In the genomic region with DNA sequence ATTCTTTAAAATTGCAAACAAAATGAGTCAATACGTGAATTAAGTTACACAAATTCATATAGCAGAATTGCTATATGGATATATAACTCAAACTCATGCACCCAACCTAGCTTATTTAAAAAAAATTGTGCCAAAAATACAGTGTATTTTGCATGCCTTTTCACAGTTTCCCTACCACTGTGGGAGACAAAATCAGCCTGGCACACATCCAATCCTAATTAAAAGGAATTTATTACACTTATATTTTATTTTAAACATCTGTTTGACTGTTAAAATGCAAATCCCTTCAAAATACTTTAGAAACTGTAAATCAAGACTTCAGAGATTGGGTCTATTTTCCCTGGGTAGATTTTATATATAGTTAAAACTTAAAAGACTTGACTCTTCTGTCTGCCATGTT, we compare ENCODE assay signal across 23 mouse cellular contexts.
DNase-seq lines count a peak whose midpoint lies in the region; ATAC-seq and TF ChIP-seq lines count a peak whose summit lies in the region.
"Had no signal": no experiment of that assay in that cellular context is flagged by ENCODE, and none has a peak within 500 bp of the region (broad histone marks: within the 10 kb centered on the region; RNA-seq: fewer than 3 reads in every experiment).

No protein-coding gene starts in this region.

- no peak overlapping the region for H3K4me3 ChIP-seq in embryonic facial prominence, embryonic 14.5 days (ENCODE audit: low read depth, low read length)
- H3K4me3 ChIP-seq in embryonic facial prominence, embryonic 10.5 days: no peak overlapping the region
- no peak overlapping the region for H3K4me3 ChIP-seq in forebrain, postnatal 0 days (ENCODE audit: low read depth, low read length)
- no peak overlapping the region for H3K4me3 ChIP-seq in forebrain, embryonic 11.5 days (ENCODE audit: low read depth, low read length)
- no peak overlapping the region for H3K4me3 ChIP-seq in limb, embryonic 14.5 days (replicated peaks; ENCODE audit: low read length)
- H3K4me3 ChIP-seq in limb, embryonic 10.5 days: no peak overlapping the region
- no peak overlapping the region for H3K4me3 ChIP-seq in heart, embryonic 11.5 days (ENCODE audit: low read depth, low read length)
- H3K4me3 ChIP-seq: embryonic facial prominence, embryonic 13.5 days; forebrain, embryonic 13.5 days had no signal

- H3K27me3 ChIP-seq in embryonic facial prominence, embryonic 14.5 days (replicated peaks; ENCODE audit: control insufficient read depth, insufficient read depth, low read length): no peaks in the 10 kb centered on the region
- no peaks in the 10 kb centered on the region for H3K27me3 ChIP-seq in embryonic facial prominence, embryonic 10.5 days (replicated peaks; ENCODE audit: low read depth, poor library complexity, severe bottlenecking)
- H3K27me3 ChIP-seq in forebrain, postnatal 0 days (ENCODE audit: insufficient read depth, low read length): no peaks in the 10 kb centered on the region
- H3K27me3 ChIP-seq in forebrain, embryonic 11.5 days (ENCODE audit: control insufficient read depth, insufficient read depth, low read length): no peaks in the 10 kb centered on the region
- H3K27me3 ChIP-seq in limb, embryonic 14.5 days (ENCODE audit: control insufficient read depth, insufficient read depth, low read length): no peaks in the 10 kb centered on the region
- H3K27me3 ChIP-seq in limb, embryonic 10.5 days (ENCODE audit: low read depth, poor library complexity, severe bottlenecking): no peaks in the 10 kb centered on the region
- no peaks in the 10 kb centered on the region for H3K27me3 ChIP-seq in heart, embryonic 11.5 days (ENCODE audit: control insufficient read depth, insufficient read depth, low read length)
- H3K27me3 ChIP-seq: CH12.LX; embryonic facial prominence, embryonic 13.5 days; forebrain, embryonic 13.5 days; Patski had no signal

- WGBS in embryonic facial prominence, embryonic 14.5 days: 78% methylated on average over 1 of the region's 1 CpGs
- 82% methylated on average over 1 of the region's 1 CpGs for WGBS in embryonic facial prominence, embryonic 10.5 days
- WGBS in forebrain, postnatal 0 days: 61% methylated on average over 1 of the region's 1 CpGs
- 92% methylated on average over 1 of the region's 1 CpGs for WGBS in forebrain, embryonic 11.5 days
- WGBS in limb, embryonic 14.5 days: 63% methylated on average over 1 of the region's 1 CpGs
- 90% methylated on average over 1 of the region's 1 CpGs for WGBS in limb, embryonic 10.5 days
- 86% methylated on average over 1 of the region's 1 CpGs for WGBS in heart, embryonic 11.5 days (ENCODE audit: insufficient replicate concordance)

- no peaks in the 10 kb centered on the region for H3K9me3 ChIP-seq in embryonic facial prominence, embryonic 14.5 days (ENCODE audit: control insufficient read depth, low read length)
- H3K9me3 ChIP-seq in embryonic facial prominence, embryonic 10.5 days: no peaks in the 10 kb centered on the region
- no peaks in the 10 kb centered on the region for H3K9me3 ChIP-seq in forebrain, postnatal 0 days (ENCODE audit: low read length)
- no peaks in the 10 kb centered on the region for H3K9me3 ChIP-seq in forebrain, embryonic 11.5 days (ENCODE audit: control insufficient read depth, low read length)
- no peaks in the 10 kb centered on the region for H3K9me3 ChIP-seq in limb, embryonic 14.5 days (ENCODE audit: control insufficient read depth, low read length)
- H3K9me3 ChIP-seq in limb, embryonic 10.5 days (replicated peaks): no peaks in the 10 kb centered on the region
- H3K9me3 ChIP-seq in heart, embryonic 11.5 days (replicated peaks; ENCODE audit: control insufficient read depth, low read length): no peaks in the 10 kb centered on the region
- H3K9me3 ChIP-seq: embryonic facial prominence, embryonic 13.5 days; forebrain, embryonic 13.5 days; G1E had no signal

- DNase-seq in embryonic facial prominence, embryonic 14.5 days (ENCODE audit: low spot score): peak; percentile 3
- DNase-seq in embryonic facial prominence, embryonic 10.5 days (ENCODE audit: low spot score): no peak
- DNase-seq in forebrain, postnatal 0 days: peak; percentile 20
- DNase-seq in forebrain, embryonic 11.5 days (ENCODE audit: low spot score): no peak
- DNase-seq in limb, embryonic 14.5 days (ENCODE audit: low spot score): peak; percentile 9
- no peak for DNase-seq in limb, embryonic 10.5 days (ENCODE audit: low spot score)
- DNase-seq: adrenal gland, adult 8-10 months; adrenal gland, postnatal 14 days; adrenal gland, postnatal 36 days; B cell, adult 2 months; cerebellum, adult 11-12 months; cerebellum, adult 2 months; cerebellum, adult 9-10 months; cerebellum, postnatal 10 days; cerebellum, postnatal 25 days had no signal

- H3K36me3 ChIP-seq in embryonic facial prominence, embryonic 14.5 days (ENCODE audit: control insufficient read depth, insufficient read depth, low read length): no peaks in the 10 kb centered on the region
- no peaks in the 10 kb centered on the region for H3K36me3 ChIP-seq in embryonic facial prominence, embryonic 10.5 days (replicated peaks)
- H3K36me3 ChIP-seq in forebrain, postnatal 0 days (ENCODE audit: insufficient read depth): no peaks in the 10 kb centered on the region
- no peaks in the 10 kb centered on the region for H3K36me3 ChIP-seq in forebrain, embryonic 11.5 days (ENCODE audit: control insufficient read depth, insufficient read depth, low read length)
- no peaks in the 10 kb centered on the region for H3K36me3 ChIP-seq in limb, embryonic 14.5 days (ENCODE audit: control insufficient read depth, insufficient read depth, low read length)
- H3K36me3 ChIP-seq in limb, embryonic 10.5 days: no peaks in the 10 kb centered on the region
- no peaks in the 10 kb centered on the region for H3K36me3 ChIP-seq in heart, embryonic 11.5 days (ENCODE audit: control insufficient read depth, insufficient read depth, low read length)
- H3K36me3 ChIP-seq: embryonic facial prominence, embryonic 13.5 days; G1E had no signal

- ATAC-seq in embryonic facial prominence, embryonic 14.5 days (ENCODE audit: low read depth): no peak
- no peak for ATAC-seq in forebrain, postnatal 0 days
- ATAC-seq in forebrain, embryonic 11.5 days (replicated peaks; ENCODE audit: low FRiP score): no peak
- ATAC-seq in limb, embryonic 14.5 days (ENCODE audit: low FRiP score, low read depth): no peak
- ATAC-seq in heart, embryonic 11.5 days (replicated peaks; ENCODE audit: insufficient number of reproducible peaks, low FRiP score, low TSS enrichment): no peak
- ATAC-seq: activated CD4-positive, CD25-positive, alpha-beta regulatory T cell, adult 4 months; CD4-positive, CD25-positive, alpha-beta regulatory T cell, adult 4 months; forebrain, embryonic 13.5 days; Patski had no signal

- no peak for TF ChIP-seq POLR2A in limb, embryonic 14.5 days (IDR thresholded peaks at IDR 0.05; ENCODE audit: borderline replicate concordance, extremely low read depth, insufficient read depth, insufficient read length)

- H3K4me1 ChIP-seq in embryonic facial prominence, embryonic 14.5 days (ENCODE audit: control insufficient read depth, insufficient read depth, low read length): no peaks in the 10 kb centered on the region
- H3K4me1 ChIP-seq in embryonic facial prominence, embryonic 10.5 days: no peaks in the 10 kb centered on the region
- H3K4me1 ChIP-seq in forebrain, postnatal 0 days (ENCODE audit: insufficient read depth): no peaks in the 10 kb centered on the region
- H3K4me1 ChIP-seq in forebrain, embryonic 11.5 days (replicated peaks; ENCODE audit: control insufficient read depth, insufficient read depth, low read length): no peaks in the 10 kb centered on the region
- no peaks in the 10 kb centered on the region for H3K4me1 ChIP-seq in limb, embryonic 14.5 days (ENCODE audit: control insufficient read depth, insufficient read depth, low read length)
- no peaks in the 10 kb centered on the region for H3K4me1 ChIP-seq in limb, embryonic 10.5 days
- no peaks in the 10 kb centered on the region for H3K4me1 ChIP-seq in heart, embryonic 11.5 days (ENCODE audit: control insufficient read depth, insufficient read depth, low read length)
- H3K4me1 ChIP-seq: embryonic facial prominence, embryonic 13.5 days; forebrain, embryonic 13.5 days had no signal

- no peak overlapping the region for H3K9ac ChIP-seq in embryonic facial prominence, embryonic 14.5 days (ENCODE audit: low read depth, low read length)
- H3K9ac ChIP-seq in forebrain, postnatal 0 days: no peak overlapping the region
- no peak overlapping the region for H3K9ac ChIP-seq in forebrain, embryonic 11.5 days (ENCODE audit: low read length)
- H3K9ac ChIP-seq in limb, embryonic 14.5 days (ENCODE audit: low read depth, low read length, severe bottlenecking): no peak overlapping the region
- H3K9ac ChIP-seq in heart, embryonic 11.5 days (ENCODE audit: low read depth, low read length): no peak overlapping the region
- H3K9ac ChIP-seq: embryonic facial prominence, embryonic 13.5 days; forebrain, embryonic 13.5 days had no signal

- H3K4me2 ChIP-seq in embryonic facial prominence, embryonic 14.5 days (ENCODE audit: low read depth, low read length): no peak overlapping the region
- no peak overlapping the region for H3K4me2 ChIP-seq in forebrain, postnatal 0 days (ENCODE audit: low read depth)
- no peak overlapping the region for H3K4me2 ChIP-seq in forebrain, embryonic 11.5 days (ENCODE audit: low read depth, low read length, severe bottlenecking)
- no peak overlapping the region for H3K4me2 ChIP-seq in limb, embryonic 14.5 days (replicated peaks; ENCODE audit: low read depth, low read length, severe bottlenecking)
- no peak overlapping the region for H3K4me2 ChIP-seq in heart, embryonic 11.5 days
- H3K4me2 ChIP-seq: embryonic facial prominence, embryonic 13.5 days; forebrain, embryonic 13.5 days had no signal

- TF ChIP-seq CTCF in forebrain, postnatal 0 days (IDR thresholded peaks at IDR 0.05; ENCODE audit: low read depth): no peak

- H3K27ac ChIP-seq in embryonic facial prominence, embryonic 14.5 days (replicated peaks; ENCODE audit: low read depth, low read length): no peak overlapping the region
- no peak overlapping the region for H3K27ac ChIP-seq in embryonic facial prominence, embryonic 10.5 days (replicated peaks)
- H3K27ac ChIP-seq in forebrain, postnatal 0 days (ENCODE audit: low read depth, low read length): no peak overlapping the region
- H3K27ac ChIP-seq in forebrain, embryonic 11.5 days (ENCODE audit: low read depth, low read length): no peak overlapping the region
- H3K27ac ChIP-seq in limb, embryonic 14.5 days (replicated peaks; ENCODE audit: low read depth, low read length): no peak overlapping the region
- no peak overlapping the region for H3K27ac ChIP-seq in limb, embryonic 10.5 days
- H3K27ac ChIP-seq in heart, embryonic 11.5 days (ENCODE audit: low read depth, low read length): no peak overlapping the region
- H3K27ac ChIP-seq: embryonic facial prominence, embryonic 13.5 days; forebrain, embryonic 13.5 days had no signal

Comparison
In these comparisons a context has a peak if more than half of its experiments do, and no peak if none do; other contexts are left out.
1. DNase-seq: peak in embryonic facial prominence, embryonic 14.5 days (single experiment), forebrain, postnatal 0 days (single experiment) and limb, embryonic 14.5 days (single experiment); none in embryonic facial prominence, embryonic 10.5 days (single experiment), forebrain, embryonic 11.5 days (single experiment) and limb, embryonic 10.5 days (single experiment).